Mouse (Mus musculus) liver, postnatal 0 days (tissue): ENCODE measurements around the gene Ankrd44.

ENCODE experiments used
- CTCF ChIP-seq: sonication (generic); IDR thresholded peaks from 2 replicates; pipeline ENCODE4 v1.5.1; 2016; ENCODE audit warnings: antibody characterized with exemption, low read depth
- EP300 ChIP-seq: IDR thresholded peaks from 2 replicates; pipeline ENCODE4 v1.6.1; 2016; ENCODE audit warnings: antibody characterized with exemption, low read depth, mild to moderate bottlenecking

DNA sequence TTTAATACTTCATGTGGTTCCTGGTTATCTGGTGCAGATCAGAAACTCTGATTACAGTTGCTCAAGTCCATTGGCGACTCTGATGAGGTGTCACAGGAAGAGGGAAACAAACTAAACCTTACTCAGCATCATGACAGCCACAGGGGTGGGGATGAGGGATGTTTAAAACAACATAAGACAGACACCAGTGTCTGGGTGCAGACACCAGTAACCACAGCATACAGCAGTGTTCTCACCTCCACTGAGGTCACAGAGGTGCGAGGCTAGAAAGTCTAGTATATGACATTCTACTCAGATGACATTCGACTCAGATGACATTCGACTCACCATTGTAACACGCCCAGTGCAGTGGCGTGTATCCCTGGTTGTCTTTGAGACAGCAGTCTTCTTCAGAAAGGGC, 265.5 kb downstream of the Ankrd44 start:
- TF ChIP-seq CTCF (no peak), EP300 (no peak)
